Mouse (Mus musculus) ovary, postnatal 14 days (tissue): Measurements from ENCODE around the gene Nr5a2.

Experiments
- DNase-seq: peaks from one replicate; pipeline ENCODE4 v3.0.0; 2022; ENCODE audit warnings: low spot score

Gene Nr5a2

DNA sequence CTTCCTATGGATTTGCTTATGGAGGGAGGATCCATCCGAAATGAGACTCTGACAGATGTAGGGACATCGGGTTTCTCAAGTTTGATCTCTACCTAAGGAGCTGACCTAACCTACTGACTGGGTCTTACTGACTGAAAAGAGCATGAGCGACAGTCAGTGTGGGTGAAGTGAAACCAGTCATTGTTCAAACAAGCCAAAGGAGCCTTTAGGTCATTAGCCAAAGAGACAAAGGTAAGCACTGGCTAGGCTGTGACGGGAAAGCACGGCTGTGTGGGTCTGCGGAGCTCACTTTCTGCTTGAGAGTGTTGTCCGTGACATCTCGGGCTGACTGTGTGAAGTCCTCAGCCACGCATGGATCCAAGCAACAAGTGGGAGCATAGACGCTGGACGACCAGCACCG lies 50.1 kb downstream of the Nr5a2 start:
- DNase-seq = no peak

DNA sequence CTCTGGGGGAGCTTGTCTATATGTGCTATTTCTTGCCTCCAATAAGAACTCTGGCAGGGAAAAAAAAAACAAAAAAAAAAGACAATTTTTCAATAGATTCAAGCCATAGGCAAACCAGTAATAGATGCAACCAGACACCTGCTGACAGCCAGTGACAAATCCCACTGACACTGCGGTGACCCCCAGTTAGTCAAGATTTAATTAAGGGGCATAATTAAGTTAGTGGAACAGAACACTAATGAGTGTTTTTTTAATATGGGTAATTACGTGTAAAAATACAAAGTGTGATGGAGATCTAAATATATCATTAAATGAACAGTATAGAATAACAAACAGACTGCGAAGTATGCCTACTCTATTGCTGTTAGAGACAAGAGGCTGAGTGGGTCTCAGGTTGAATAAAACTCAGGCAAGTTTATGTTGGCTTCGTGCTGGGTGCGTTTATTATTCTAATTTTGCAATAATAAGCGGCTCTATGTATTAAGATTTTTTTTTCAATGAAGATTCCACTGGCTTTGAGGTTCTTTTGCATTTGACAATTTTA lies 50.7 kb downstream of the Nr5a2 start:
- no peak for DNase-seq

DNA sequence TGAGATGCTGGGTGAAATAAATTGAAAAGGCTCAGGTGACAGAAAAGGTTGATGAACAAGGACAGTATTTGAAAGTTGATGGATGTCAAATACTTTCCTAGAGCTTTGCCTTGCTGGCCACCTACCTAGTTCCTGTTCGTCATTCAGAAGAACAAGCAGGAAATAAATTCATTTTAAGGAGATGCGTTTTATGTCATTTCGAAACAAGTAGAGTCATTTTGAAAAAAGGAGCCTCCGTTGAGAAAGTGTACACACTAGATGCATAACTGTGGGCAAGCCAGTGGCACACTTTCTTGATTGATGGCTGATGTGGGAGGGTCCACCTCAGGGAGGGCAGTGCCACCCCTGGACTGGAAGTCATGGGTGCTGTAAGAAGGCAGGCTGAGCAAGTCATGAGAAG lies 62.1 kb downstream of the Nr5a2 start:
- no peak for DNase-seq

DNA sequence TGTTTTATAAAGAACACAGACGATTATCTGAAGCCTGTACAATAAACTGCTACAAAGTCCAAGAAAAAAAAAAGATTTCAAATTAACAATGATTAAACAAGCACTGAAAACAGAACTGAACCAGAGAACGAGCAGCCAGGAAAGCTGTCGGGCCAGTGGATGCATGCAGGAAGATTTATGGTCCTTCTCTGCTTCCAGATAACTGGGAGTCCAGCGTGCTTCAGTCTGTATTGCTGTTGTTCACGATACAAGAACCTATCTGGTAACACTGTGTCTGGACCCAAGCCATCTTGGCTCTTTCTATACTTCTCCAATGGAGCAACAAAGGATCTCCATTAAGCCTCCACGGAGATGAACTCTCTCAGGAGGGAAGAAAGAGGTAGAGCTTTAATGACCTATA lies 63.9 kb downstream of the Nr5a2 start:
- DNase-seq = no peak

DNA sequence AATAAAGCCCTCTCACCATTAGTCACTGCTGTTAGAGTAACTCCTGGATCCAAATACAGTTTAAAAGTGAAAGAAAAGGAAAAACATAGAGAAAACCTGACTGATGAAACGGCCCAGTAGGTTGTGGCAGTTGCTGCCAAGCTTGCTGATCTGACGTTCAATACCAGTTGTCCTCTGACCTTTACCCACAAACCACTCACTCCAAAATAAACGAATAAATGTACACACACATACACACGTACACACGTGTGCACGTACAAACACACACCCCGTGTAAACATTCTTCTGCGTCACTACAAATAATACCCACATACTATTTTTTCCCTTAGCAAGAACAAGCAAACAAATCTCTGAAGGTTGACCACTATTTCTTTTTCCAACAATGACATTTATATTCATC lies 64.4 kb downstream of the Nr5a2 start:
- no peak for DNase-seq

DNA sequence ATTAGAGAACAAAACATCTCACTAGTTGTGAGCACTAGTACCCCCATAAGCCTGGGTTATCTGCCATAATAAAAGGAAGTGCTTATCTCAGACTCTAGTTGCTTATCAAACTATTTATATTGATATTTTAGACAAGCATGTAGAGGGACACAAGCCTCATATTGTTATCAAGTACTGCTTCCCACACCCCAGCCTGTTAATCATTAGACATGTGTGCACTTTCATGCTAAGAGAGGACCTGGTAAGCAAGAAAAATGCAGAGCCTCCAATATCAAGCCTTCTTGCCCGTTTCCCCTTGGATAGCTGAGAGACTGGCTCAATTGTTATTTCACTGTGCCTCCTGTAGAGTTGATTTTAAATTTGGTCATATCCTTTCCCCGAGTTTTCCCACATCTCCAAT lies 65.5 kb downstream of the Nr5a2 start:
- DNase-seq = no peak

DNA sequence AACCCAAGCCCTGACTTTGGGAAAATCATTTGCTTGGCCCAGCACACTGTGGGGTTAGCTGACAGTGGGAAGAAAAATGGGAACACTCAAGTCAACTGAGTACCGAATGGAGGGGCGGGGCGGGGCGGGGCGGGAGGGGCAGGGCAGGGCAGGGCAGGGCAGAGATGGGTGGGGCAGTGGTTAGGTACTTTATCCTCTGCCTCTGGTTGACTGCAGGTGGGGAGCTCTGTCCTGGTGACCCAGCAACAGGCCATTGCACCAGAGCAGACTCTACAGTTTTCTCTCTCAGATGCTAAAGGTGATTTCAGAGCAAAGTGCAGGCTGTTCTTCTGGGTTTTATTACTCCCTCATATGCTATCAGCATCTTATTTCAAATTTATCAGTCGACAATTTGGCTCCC lies 67.1 kb downstream of the Nr5a2 start:
- DNase-seq = no peak

DNA sequence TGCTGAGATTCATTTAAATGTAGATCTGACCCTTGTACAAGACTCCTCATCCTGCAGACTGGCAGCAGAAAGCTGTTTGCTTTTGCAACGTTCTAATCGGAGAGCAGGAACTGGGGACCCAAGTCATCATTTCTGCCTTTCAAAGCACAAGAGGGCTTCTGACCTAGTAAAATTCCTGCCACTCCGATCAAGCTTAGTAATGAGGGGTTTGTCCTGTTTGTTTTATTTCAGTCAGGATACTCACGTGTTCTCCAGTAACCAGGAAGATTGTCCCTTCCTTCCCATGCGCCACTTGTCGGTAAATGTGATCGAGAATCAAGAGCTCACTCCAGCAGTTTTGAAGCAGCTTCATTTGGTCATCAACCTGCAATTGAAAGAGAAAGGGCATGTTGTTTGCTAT lies 69.8 kb downstream of the Nr5a2 start:
- DNase-seq = no peak

DNA sequence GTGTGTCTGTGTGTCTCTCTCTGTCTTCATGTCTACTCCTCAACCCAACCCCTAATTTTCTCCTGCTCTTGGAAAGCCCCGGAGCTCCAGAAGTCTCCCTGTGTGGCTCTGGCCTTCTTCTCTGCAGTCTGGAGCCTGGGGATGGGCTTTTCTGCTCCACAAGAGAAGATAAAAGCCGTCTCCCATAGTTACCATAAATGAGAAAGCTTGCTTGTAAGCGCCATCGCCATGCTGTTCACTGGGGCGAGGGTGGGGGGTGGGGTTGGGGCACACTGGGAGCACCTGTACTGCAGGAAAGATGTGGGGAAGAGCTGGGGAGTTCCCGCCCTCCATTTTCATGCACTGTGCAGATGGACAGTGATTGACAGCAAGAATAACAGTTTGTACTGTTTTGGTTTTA lies 71.5 kb downstream of the Nr5a2 start:
- no peak for DNase-seq

DNA sequence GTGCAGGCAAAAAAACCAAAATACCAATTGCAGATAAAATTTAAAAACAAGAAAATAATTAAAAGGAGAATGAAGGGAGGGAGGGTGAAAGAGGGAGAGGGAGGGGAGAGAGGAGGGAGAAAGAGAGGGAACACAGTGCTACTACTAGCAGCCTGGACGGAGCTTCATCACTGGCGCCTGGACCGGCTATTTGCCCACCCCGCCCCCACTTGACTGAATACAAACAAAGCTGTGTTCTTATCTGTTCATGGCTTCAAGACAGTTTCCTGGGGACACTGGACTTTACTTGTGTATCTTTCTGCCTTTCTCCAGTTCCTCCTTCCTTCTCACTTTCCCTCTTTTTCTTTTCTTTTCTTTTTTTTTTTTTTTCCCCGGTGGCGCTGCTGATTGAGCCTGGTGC lies 73.6 kb downstream of the Nr5a2 start:
- no peak for DNase-seq

DNA sequence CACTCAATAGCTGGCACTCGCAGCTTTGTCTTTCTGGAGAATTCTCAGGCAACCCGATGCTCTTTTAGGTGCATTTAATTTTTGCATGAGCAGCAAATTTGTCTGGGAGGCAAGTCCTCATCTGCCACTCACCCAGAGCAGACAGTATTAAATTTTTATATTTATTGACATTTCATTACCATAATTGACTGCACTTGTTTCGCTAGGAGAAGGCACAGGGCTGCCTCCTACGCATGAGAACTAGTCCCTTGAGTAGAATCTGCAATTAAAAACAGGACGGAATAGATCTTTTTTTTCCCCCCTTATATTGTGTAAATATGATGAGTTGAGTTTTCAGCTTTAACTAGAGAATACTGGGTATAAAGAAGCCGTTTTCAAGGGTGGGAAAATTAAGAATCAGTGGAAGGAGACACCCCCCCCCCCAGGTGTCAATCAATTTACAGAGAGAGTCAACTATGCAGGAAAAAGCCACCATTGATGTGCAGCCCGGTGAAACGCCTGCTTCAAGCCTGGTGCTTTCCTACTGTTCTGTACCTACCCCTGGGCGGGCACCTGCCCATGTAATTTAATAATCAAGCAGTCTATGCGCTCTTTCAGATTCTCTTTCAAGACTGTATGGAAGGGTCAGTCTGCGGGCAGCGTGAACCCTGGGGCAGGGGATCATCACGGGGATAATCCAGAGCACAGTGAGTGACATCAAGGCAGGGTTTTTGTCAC lies 76.6 kb downstream of the Nr5a2 start:
- DNase-seq = no peak

DNA sequence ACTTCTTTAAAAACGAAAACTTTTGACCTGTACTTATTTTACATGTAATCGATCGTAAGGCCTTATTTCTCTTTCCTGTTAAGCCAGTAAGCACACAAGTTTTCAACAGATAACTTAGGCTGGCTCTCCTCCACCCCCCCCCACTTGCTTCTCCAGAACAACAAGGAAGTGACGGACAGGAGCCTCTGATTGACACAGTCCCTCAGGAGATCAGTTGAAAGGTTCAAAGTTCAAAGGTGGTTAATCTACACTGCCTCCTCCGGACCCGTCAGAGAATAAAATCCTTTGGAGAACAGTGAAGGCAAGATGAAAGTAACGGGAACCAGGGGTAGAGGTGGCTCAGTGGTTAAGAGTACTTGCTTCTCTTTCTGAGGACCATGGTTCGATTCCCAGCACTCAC lies 80.0 kb downstream of the Nr5a2 start:
- no peak for DNase-seq

DNA sequence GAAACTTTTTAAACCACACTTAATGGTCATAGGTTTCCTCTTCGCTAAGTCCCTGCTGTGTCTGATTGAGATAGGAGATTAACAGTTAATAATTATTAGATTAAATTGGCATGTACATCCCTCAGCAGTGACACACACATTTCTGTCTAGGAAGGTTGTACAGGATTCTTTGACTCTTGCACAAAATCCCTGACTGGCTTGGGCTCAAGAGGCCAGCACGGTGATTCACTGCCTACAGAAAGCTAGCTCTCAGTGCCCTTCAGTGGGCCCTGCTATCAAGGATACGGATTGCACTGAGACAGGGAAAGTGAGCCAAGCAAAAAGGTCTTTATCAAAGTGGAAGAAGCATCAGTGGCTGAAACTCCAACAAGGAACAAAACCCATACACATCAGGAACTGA lies 85.2 kb downstream of the Nr5a2 start:
- no peak for DNase-seq

DNA sequence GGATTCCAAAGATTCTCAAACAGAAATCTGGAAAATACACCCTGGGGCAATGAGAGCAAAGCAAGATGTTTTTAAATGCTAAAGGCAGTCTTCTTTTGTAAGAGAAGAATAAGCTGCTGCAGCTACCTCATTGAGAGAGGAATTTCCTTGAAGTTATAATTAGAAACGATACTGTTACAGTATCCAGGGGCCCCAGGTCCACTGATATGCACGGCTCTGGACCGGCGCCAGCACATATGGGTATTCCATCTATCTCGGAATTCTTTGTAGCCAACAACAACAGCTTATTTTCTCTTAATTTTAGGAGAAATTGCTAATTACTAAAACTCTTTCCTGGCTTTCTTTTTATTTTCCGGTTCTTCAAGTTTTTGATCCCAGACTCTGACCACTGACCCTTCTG lies 91.3 kb downstream of the Nr5a2 start:
- DNase-seq = no peak

DNA sequence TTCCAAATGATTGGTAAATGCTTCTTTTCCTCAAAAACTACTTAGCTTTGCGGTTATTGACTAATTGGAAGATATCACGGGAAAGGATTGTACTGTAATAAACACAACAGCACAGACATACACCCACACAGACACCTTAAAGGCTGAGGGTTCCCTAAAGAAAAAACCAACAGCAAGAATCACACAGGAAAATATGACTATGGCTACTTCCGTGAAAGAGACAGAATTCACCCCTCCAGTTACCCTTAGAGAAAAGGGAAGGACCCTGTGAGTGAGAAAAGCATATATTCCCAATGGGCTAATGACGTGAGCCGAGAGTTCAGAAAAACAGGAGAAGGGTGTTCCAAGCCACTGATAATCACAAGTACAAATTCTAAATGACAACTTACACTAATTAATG lies 92.0 kb downstream of the Nr5a2 start:
- DNase-seq = no peak

DNA sequence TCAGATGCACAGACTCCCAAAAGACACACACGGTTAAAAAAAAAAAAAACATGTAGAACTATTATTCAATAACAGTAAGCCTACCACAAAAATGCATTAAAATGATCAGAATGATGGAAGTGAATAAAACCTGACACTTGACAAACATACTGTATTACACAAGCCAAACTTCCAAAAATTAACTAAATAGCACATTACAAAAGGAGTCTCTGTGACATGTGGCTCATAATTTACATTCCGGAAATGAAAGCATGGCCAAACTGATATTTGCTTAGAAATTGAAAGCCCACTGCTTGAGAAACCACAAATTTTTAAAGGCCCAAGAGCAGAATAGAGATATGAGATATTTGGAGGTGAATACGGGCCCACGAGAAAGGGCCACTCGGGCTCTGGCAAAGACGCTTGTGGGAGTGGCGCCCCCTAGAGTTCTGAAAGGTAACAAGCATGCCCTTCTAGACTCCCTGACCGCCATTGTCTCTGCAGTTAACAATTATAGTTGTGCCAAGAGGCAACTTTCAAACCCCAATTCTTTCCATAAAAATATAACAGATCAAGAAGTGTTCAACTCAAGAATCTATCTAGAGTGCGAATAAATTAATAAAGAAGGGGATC lies 93.7 kb downstream of the Nr5a2 start:
- no peak for DNase-seq

DNA sequence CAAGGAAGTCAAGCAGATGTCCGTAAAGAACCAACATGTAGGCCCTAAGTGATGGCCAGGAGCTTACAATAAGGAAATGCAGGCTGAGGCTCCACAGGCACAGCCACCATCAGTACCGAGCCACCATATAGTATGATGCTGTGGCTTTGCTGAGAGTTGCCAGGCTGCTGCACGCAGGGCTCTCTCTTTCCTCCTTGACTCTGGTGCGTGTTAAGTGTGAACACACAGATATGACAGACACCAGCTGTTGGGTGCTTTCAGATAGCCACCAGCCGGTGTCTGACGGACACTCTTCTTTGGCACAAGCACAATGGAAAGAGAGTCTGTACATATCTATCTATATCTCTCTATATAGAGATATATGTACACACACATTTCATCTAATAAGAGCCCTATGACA lies 97.0 kb downstream of the Nr5a2 start:
- no peak for DNase-seq

DNA sequence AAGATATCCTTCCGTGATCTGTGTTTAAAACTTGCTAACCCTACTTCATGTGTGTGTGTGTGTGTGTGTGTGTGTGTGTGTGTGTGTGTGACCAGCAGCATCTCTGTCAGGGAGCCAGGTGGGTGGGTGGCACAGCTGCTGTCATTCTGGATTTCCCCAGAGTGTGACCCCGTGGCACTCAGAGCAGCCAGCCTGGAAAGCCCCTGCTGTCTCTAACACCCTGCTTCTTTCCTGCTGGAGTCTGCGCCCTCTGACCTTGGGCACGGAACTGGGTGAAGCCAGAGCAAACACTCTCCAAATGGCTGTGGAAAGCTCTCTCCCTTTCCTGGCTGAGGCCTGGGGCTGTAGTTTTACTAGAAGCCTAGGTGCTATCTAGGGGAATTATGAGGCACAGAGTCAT lies 100.8 kb downstream of the Nr5a2 start:
- DNase-seq = no peak

DNA sequence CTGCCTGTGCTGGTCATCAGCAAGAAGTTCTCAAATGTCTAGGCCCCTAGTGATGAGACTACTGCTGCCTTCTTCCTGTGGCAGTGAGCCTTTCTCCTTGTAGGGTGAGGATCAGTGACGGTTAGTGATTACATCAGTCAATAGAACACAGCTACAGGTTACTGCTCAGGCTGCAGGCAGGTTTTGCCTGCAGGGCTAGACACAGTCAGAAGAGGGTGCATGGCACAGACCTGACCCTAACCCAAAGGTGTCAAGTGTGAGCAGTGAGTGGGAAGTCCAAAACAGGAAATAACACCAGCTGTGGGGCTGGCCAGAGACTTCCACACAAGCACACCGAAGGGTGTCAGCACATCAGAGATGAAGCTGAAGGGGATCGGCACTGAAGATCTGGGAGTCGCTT lies 101.5 kb downstream of the Nr5a2 start:
- no peak for DNase-seq

DNA sequence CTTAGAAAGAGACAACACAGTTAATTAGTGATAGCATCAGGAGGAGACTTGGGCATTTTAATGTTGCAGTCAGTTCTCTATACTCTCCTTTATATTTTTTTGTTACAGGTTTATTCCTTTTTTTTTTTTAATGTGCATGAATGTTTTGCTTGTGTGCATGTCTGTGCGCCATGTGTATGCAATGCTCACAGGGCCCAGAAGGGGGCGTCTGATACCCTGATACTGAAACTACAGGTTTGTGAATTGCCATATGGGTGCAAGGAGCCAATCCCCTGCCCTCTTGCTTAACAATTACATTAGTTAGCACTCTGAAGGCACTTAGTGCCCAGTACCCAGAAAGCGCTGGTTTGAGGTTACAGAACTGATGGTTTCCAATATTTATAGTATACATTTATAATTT lies 104.1 kb downstream of the Nr5a2 start:
- DNase-seq = no peak

DNA sequence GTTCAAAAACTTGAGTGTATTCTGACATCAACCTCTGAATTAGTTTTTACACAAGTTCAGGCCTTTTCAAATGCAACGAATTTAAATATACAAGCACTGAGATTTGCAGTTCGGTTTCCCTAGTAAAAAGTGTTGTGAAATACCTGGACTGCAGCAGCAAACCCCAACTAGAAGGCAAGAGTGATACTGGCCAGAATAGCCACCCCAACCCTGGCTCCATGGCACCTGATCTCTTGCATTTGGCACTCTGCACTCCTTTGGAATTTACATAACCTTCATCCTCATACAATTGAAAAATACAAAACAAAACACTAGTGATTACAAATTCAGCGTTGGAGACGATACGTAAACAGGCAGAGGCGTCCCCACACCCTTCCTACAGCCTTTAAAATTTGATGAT lies 111.5 kb downstream of the Nr5a2 start:
- no peak for DNase-seq

DNA sequence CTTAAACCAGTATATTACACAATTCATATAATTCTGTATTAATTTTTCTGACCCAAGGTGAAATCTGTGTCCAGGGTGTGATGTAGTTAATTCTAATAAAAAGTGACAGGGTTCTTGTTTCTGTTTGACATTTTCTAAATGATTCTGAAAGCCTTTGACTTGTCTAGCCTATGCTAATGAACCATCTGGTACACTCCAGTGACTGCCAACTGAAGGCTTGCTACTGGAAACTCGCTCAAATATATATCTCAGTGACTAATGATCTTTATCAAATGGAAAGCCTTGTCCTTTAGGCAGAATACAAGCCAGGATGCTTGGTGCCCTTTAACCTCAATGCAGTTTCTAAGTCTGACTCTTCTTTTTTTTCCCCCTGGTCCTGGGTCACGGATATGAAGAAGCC lies 114.2 kb downstream of the Nr5a2 start:
- DNase-seq = no peak

DNA sequence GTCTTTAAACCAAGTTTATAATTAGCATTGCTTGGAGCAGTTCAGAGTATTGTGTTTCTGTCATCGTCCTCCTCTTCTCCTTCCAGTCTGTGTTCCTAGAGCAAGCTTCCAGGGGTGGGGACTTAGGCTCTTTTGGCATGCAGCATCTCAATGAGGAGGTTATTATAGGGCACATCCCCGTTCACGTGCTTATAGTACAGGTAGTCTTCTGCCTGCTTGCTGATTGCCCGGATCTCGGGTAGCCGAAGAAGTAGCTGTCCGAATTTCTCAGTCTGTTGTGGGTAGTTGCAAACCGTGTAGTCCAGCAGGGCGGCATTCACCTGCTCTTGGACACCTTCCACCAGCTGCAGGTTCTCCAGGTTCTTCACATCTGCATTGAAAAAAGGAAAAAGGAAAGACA lies 114.9 kb downstream of the Nr5a2 start:
- no peak for DNase-seq

DNA sequence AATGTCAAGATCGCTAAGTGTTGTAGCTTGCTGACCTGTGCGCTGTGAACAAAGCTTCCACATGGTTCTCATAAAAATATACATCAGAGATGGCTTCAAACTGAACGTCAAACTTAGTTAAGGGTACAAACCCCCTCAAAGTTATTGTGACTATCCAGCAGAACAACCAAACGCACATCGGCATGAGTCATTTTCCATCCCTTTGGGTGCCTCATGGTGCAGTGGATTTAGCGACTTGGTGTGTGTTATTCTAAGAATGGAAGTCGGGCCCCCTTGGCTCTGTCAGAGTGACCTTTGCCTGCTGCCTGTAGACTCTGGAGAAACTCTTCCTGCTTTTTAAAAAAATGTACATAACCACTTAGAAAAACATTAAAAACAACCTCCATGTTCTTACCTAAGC lies 119.7 kb downstream of the Nr5a2 start:
- no peak for DNase-seq
